Mouse (Mus musculus) heart, embryonic 16.5 days (tissue): ENCODE measurements around the gene Farsa. TPM values are rescaled to one million over a fixed set of nuclear protein-coding genes. Genes with fewer than 3 reads are reported as not detected.

Experiments used
- microRNA-seq: library from miRNA; unstranded; fragments of <30 nt; microRNA quantifications from one replicate; pipeline ENCODE4, GENCODE M21; 2017
- polyA plus RNA-seq: library from polyadenylated mRNA; unstranded; fragments of >200 nt; fragmentation: Nextera tagmentation; extraction: Ambion mirVana; gene quantifications from 2 replicates; pipeline ENCODE4 v1.2.1, GENCODE M21; 2015

The Farsa gene
- polyA plus RNA-seq, 1 experiment from 2014 or later: 64.4 TPM

Small RNAs within 50 kb of the gene (microRNA-seq; reads per million reads assigned to microRNA genes)
- gene Mir7069: 2.7 reads per million, percentile 9 among the genes with 10 or more reads in this experiment

Other genes starting within 250 kb of the Farsa start
- gene Ier2, start 194.1 kb upstream of the Farsa start, polyA plus RNA-seq: 43.0 and 43.3 TPM in 2 replicates
- 43.2 and 46.7 TPM in 2 replicates for gene Trmt1, start 170.7 kb upstream of the Farsa start, polyA plus RNA-seq
- gene Nacc1, start 169.1 kb upstream of the Farsa start, polyA plus RNA-seq: 11.7 and 14.4 TPM in 2 replicates
- gene Lyl1, start 155.5 kb upstream of the Farsa start, polyA plus RNA-seq: 10.2 and 12.0 TPM in 2 replicates
- 3.1 and 4.7 TPM in 2 replicates for gene G430095P16Rik, start 134.0 kb upstream of the Farsa start, polyA plus RNA-seq
- gene Nfix, start 56.6 kb upstream of the Farsa start, polyA plus RNA-seq: 12.7 and 15.9 TPM in 2 replicates
- gene Dand5, start 34.2 kb upstream of the Farsa start, polyA plus RNA-seq: 6.6 and 6.8 TPM in 2 replicates
- 47.7 and 48.3 TPM in 2 replicates for gene Gadd45gip1, start 25.5 kb upstream of the Farsa start, polyA plus RNA-seq
- gene Rad23a, start 16.3 kb upstream of the Farsa start, polyA plus RNA-seq: 128 and 131 TPM in 2 replicates
- 630 and 641 TPM in 2 replicates for gene Calr, start 10.1 kb upstream of the Farsa start, polyA plus RNA-seq
- gene Syce2, start 15.1 kb downstream of the Farsa start, polyA plus RNA-seq: 26.2 and 35.4 TPM in 2 replicates
- 43.1 and 46.0 TPM in 2 replicates for gene Gcdh, start 36.9 kb downstream of the Farsa start, polyA plus RNA-seq
- gene Klf1, start 44.9 kb downstream of the Farsa start, polyA plus RNA-seq: 1.3 and 1.4 TPM in 2 replicates
- gene Dnase2a, start 51.6 kb downstream of the Farsa start, polyA plus RNA-seq: 5.2 and 6.3 TPM in 2 replicates
- gene Mast1, start 80.4 kb downstream of the Farsa start, polyA plus RNA-seq: 0.09 and 0.14 TPM in 2 replicates
- 0.24 and 0.38 TPM in 2 replicates for gene Rtbdn, start 90.0 kb downstream of the Farsa start, polyA plus RNA-seq
- not detected in 2 replicates for gene Gm49661, start 112.4 kb downstream of the Farsa start, polyA plus RNA-seq
- gene Prdx2, start 112.6 kb downstream of the Farsa start, polyA plus RNA-seq: 591 and 662 TPM in 2 replicates
- gene Rnaseh2a, start 112.8 kb downstream of the Farsa start, polyA plus RNA-seq: 80.2 and 82.7 TPM in 2 replicates
- gene Junb, start 121.7 kb downstream of the Farsa start, polyA plus RNA-seq: 11.7 and 15.3 TPM in 2 replicates
- 8.9 and 9.1 TPM in 2 replicates for gene Hook2, start 133.6 kb downstream of the Farsa start, polyA plus RNA-seq
- not detected in 2 replicates for gene Best2, start 157.5 kb downstream of the Farsa start, polyA plus RNA-seq
- 111 and 112 TPM in 2 replicates for gene Asna1, start 168.3 kb downstream of the Farsa start, polyA plus RNA-seq
- 61.9 and 76.5 TPM in 2 replicates for gene Trir, start 169.8 kb downstream of the Farsa start, polyA plus RNA-seq
- gene Tnpo2, start 179.9 kb downstream of the Farsa start, polyA plus RNA-seq: 18.8 and 21.5 TPM in 2 replicates
- gene Fbxw9, start 203.1 kb downstream of the Farsa start, polyA plus RNA-seq: 19.5 and 20.6 TPM in 2 replicates
- gene Gm5741, start 211.0 kb downstream of the Farsa start, polyA plus RNA-seq: not detected in 2 replicates
- gene Dhps, start 214.8 kb downstream of the Farsa start, polyA plus RNA-seq: 48.5 and 51.5 TPM in 2 replicates
- 115 TPM in 2 replicates for gene Wdr83os, start 223.8 kb downstream of the Farsa start, polyA plus RNA-seq
- gene Wdr83, start 224.3 kb downstream of the Farsa start, polyA plus RNA-seq: 46.6 and 47.0 TPM in 2 replicates
- gene Man2b1, start 226.3 kb downstream of the Farsa start, polyA plus RNA-seq: 33.9 and 39.3 TPM in 2 replicates